Mouse (Mus musculus) hindbrain, embryonic 16.5 days (tissue): ENCODE measurements around the gene Fbf1. TPM values are rescaled to one million over a fixed set of nuclear protein-coding genes. Genes with fewer than 3 reads are reported as not detected.
A peak's percentile ranks its signal among the peaks of the same experiment; 100 is the strongest.

Experiments
- ATAC-seq: fragments of 200-750 bp; cut with Nextera tagmentation; 2 replicates; pipeline ENCODE4 v1.8.0; 2017; ENCODE audit warnings: moderate TSS enrichment, moderate library complexity
- H3K27ac ChIP-seq: fragments of 300-500 bp; sonication (generic); 2 replicates; pipeline ENCODE4 v1.5.1; 2014; ENCODE audit warnings: low read depth, mild to moderate bottlenecking, control low read depth, low read length, moderate library complexity
- H3K27me3 ChIP-seq: fragments of 300-500 bp; sonication (generic); replicated peaks from 2 replicates; pipeline ENCODE4 v1.6.1; 2014; ENCODE audit warnings: low read length; ENCODE audit not compliant: control insufficient read depth, insufficient read depth
- H3K36me3 ChIP-seq: fragments of 300-500 bp; sonication (generic); 2 replicates; pipeline ENCODE4 v1.6.1; 2014; ENCODE audit warnings: mild to moderate bottlenecking, low read length, moderate library complexity, mixed read lengths; ENCODE audit not compliant: control insufficient read depth, insufficient read depth
- H3K4me1 ChIP-seq: fragments of 300-500 bp; sonication (generic); 2 replicates; pipeline ENCODE4 v1.6.1; 2014; ENCODE audit warnings: low read depth, low read length; ENCODE audit not compliant: control insufficient read depth, insufficient read depth
- H3K4me2 ChIP-seq: fragments of 300-500 bp; sonication (generic); 2 replicates; pipeline ENCODE4 v1.6.1; 2014; ENCODE audit warnings: mild to moderate bottlenecking, low read length, control low read depth, moderate library complexity
- H3K4me3 ChIP-seq: fragments of 300-500 bp; sonication (generic); 2 replicates; pipeline ENCODE4 v1.5.1; 2014; ENCODE audit warnings: mild to moderate bottlenecking, low read length, control low read depth, moderate library complexity
- H3K9ac ChIP-seq: fragments of 300-500 bp; sonication (generic); 2 replicates; pipeline ENCODE4 v1.6.1; 2014; ENCODE audit warnings: low read depth, mild to moderate bottlenecking, control low read depth, low read length, moderate library complexity
- H3K9me3 ChIP-seq: fragments of 300-500 bp; sonication (generic); 2 replicates; pipeline ENCODE4 v1.6.1; 2014; ENCODE audit warnings: mild to moderate bottlenecking, low read length, moderate library complexity; ENCODE audit not compliant: control insufficient read depth
- WGBS: fragments of 180-500 bp; shearing (Covaris S2); extraction: QIAGEN DNeasy Blood & Tissue Kit; methylation state at CpG from one replicate; pipeline ENCODE4 v1.1.7; 2014; 5-methylcytosine and 5-hydroxymethylcytosine counted together
- polyA plus RNA-seq: library from polyadenylated mRNA; unstranded; fragments of >200 nt; fragmentation: Nextera tagmentation; extraction: Ambion mirVana; gene quantifications from 2 replicates; pipeline ENCODE4 v1.2.1, GENCODE M21; 2015

Fbf1 gene
- polyA plus RNA-seq, 1 experiment from 2014 or later, result 49.5 TPM

GRCm38 (mm10) chr11:116108464-116109137 lies 59.4 kb downstream of the Fbf1 start:
- Histone ChIP-seq H3K9me3 (no peaks in the 10 kb centered on the region), H3K4me2 (peak overlapping the region; percentile 43), H3K9ac (no peak overlapping the region), H3K36me3 (no peaks in the 10 kb centered on the region), H3K27me3 (peaks cover 42% of the 10 kb centered on the region), H3K4me1 (peaks cover 25% of the 10 kb centered on the region), H3K4me3 (peak overlapping the region; percentile 36), H3K27ac (peak overlapping the region; percentile 27; the same call in 1 of the 2 replicates)
- 6% methylated on average over 23 of the region's 23 CpGs for WGBS
- peak; percentile 17; the same call in 1 of the 2 replicates for ATAC-seq

GRCm38 (mm10) chr11:116107777-116108285 lies 60.1 kb downstream of the Fbf1 start:
- no peaks in the 10 kb centered on the region for H3K36me3 ChIP-seq
- H3K9me3 ChIP-seq, result no peaks in the 10 kb centered on the region
- peak overlapping the region; percentile 36 for H3K4me3 ChIP-seq
- ATAC-seq, result no peak
- peak overlapping the region; percentile 33 for H3K9ac ChIP-seq
- no peak overlapping the region for H3K27ac ChIP-seq
- WGBS, result 14% methylated on average over 19 of the region's 19 CpGs
- peak overlapping the region; percentile 43 for H3K4me2 ChIP-seq
- peaks cover 42% of the 10 kb centered on the region for H3K27me3 ChIP-seq
- H3K4me1 ChIP-seq, result peaks cover 25% of the 10 kb centered on the region

- H3K4me3 ChIP-seq, result no peak overlapping the region; the same call in 1 of the 2 replicates
- 17% methylated on average over 13 of the region's 14 CpGs for WGBS
Observed at GRCm38 (mm10) chr11:116106963-116107776, 60.8 kb downstream of the Fbf1 start.

GRCm38 (mm10) chr11:116106154-116106962 lies 61.6 kb downstream of the Fbf1 start:
- no peak overlapping the region; the same call in 1 of the 2 replicates for H3K4me2 ChIP-seq

More at GRCm38 (mm10) chr11:116106963-116107776, 60.8 kb downstream of the Fbf1 start:
- H3K27me3 ChIP-seq, result peaks cover 42% of the 10 kb centered on the region
- no peak for ATAC-seq
- H3K36me3 ChIP-seq, result no peaks in the 10 kb centered on the region
- peak overlapping the region; percentile 43 for H3K4me2 ChIP-seq
- H3K9me3 ChIP-seq, result no peaks in the 10 kb centered on the region
- H3K9ac ChIP-seq, result peak overlapping the region; percentile 33
- H3K27ac ChIP-seq, result no peak overlapping the region
- H3K4me1 ChIP-seq, result peaks cover 28% of the 10 kb centered on the region

GRCm38 (mm10) chr11:116105065-116105464 lies 62.9 kb downstream of the Fbf1 start:
- Histone ChIP-seq H3K27me3 (peaks cover 30% of the 10 kb centered on the region), H3K36me3 (no peaks in the 10 kb centered on the region), H3K4me2 (no peak overlapping the region), H3K27ac (no peak overlapping the region), H3K4me1 (peaks cover 26% of the 10 kb centered on the region), H3K9me3 (no peaks in the 10 kb centered on the region), H3K9ac (no peak overlapping the region), H3K4me3 (no peak overlapping the region)
- WGBS, result 94% methylated on average over 2 of the region's 2 CpGs
- ATAC-seq, result no peak

More at GRCm38 (mm10) chr11:116106154-116106962, 61.6 kb downstream of the Fbf1 start:
- 28% methylated on average over 32 of the region's 32 CpGs for WGBS
- H3K9me3 ChIP-seq, result no peaks in the 10 kb centered on the region
- peaks cover 28% of the 10 kb centered on the region for H3K4me1 ChIP-seq
- H3K9ac ChIP-seq, result peak overlapping the region; percentile 4; the same call in 1 of the 2 replicates
- H3K4me3 ChIP-seq, result no peak overlapping the region
- ATAC-seq, result no peak
- peaks cover 39% of the 10 kb centered on the region for H3K27me3 ChIP-seq
- no peak overlapping the region for H3K27ac ChIP-seq
- H3K36me3 ChIP-seq, result no peaks in the 10 kb centered on the region

GRCm38 (mm10) chr11:116104006-116104646 lies 63.8 kb downstream of the Fbf1 start:
- peak overlapping the region; percentile 42; the same call in 1 of the 2 replicates for H3K27ac ChIP-seq
- H3K9ac ChIP-seq, result peak overlapping the region; percentile 41; the same call in 1 of the 2 replicates
- H3K4me1 ChIP-seq, result peaks cover 24% of the 10 kb centered on the region
- peaks cover 30% of the 10 kb centered on the region for H3K27me3 ChIP-seq
- ATAC-seq, result peak; percentile 31; the same call in 1 of the 2 replicates
- H3K36me3 ChIP-seq, result no peaks in the 10 kb centered on the region
- no peaks in the 10 kb centered on the region for H3K9me3 ChIP-seq
- H3K4me3 ChIP-seq, result no peak overlapping the region
- 31% methylated on average over 13 of the region's 14 CpGs for WGBS
- no peak overlapping the region for H3K4me2 ChIP-seq

- WGBS, result 73% methylated on average over 12 of the region's 12 CpGs
- ATAC-seq, result no peak
- H3K36me3 ChIP-seq, result no peaks in the 10 kb centered on the region
- no peaks in the 10 kb centered on the region for H3K9me3 ChIP-seq
- H3K27me3 ChIP-seq, result peaks cover 27% of the 10 kb centered on the region
- no peak overlapping the region for H3K9ac ChIP-seq
- H3K27ac ChIP-seq, result peak overlapping the region; percentile 11
- H3K4me3 ChIP-seq, result no peak overlapping the region
- peaks cover 24% of the 10 kb centered on the region for H3K4me1 ChIP-seq
- no peak overlapping the region for H3K4me2 ChIP-seq
Observed at GRCm38 (mm10) chr11:116103572-116103971, 64.4 kb downstream of the Fbf1 start.

- ATAC-seq, result peak; percentile 24; the same call in 1 of the 2 replicates
- 57% methylated on average over 3 of the region's 4 CpGs for WGBS
Observed at GRCm38 (mm10) chr11:116102472-116102871, 65.5 kb downstream of the Fbf1 start.

More at GRCm38 (mm10) chr11:116102472-116102871, 65.5 kb downstream of the Fbf1 start:
- Histone ChIP-seq H3K27ac (peak overlapping the region; percentile 86), H3K4me1 (peaks cover 14% of the 10 kb centered on the region), H3K9ac (peak overlapping the region; percentile 35; the same call in 1 of the 2 replicates), H3K4me3 (no peak overlapping the region), H3K4me2 (peak overlapping the region; percentile 15; the same call in 1 of the 2 replicates), H3K36me3 (no peaks in the 10 kb centered on the region), H3K9me3 (no peaks in the 10 kb centered on the region), H3K27me3 (peaks cover 16% of the 10 kb centered on the region)
